Mouse (Mus musculus) olfactory bulb, adult 2 months (tissue): ENCODE measurements around the gene Adprh.

Experiments used
- CTCF ChIP-seq: fragments of 200-500 bp; IDR thresholded peaks from 2 replicates; pipeline ENCODE4 v1.5.1; 2012; ENCODE audit warnings: low read depth, mild to moderate bottlenecking, low read length, moderate library complexity; ENCODE audit not compliant: insufficient read depth
- POLR2A ChIP-seq: fragments of 200-500 bp; IDR thresholded peaks from 2 replicates; pipeline ENCODE4 v1.6.1; 2012; ENCODE audit warnings: mild to moderate bottlenecking, low read depth, low read length, moderate library complexity; ENCODE audit not compliant: insufficient read depth

DNA sequence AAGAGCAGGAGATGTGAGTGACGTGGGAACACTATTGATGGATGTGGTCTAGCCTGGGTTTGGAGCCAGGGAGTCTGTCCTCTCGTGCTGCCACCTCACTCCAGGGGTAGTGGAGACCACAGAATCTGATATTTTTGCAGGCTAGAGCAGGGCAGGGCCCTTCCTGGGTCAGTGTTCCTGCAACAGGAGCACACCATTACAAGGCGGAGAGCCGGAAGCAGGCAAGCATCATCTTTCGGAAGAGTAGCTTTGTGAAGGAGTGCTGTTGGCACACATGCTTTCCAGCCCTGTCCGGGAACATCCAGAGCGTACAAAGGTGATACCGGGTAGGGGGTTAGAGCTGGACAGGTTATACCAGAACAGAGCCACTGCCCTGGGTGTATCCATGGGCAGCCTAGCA is 19.0 kb downstream of the Adprh start:
- TF ChIP-seq POLR2A (no peak), CTCF (no peak)
